Mouse (Mus musculus) embryonic facial prominence, embryonic 15.5 days (tissue): Measurements from ENCODE around the gene Vmn1r30. TPM values are rescaled to one million over a fixed set of nuclear protein-coding genes. Genes with fewer than 3 reads are reported as not detected.

Source experiments
- ATAC-seq: fragments of 200-750 bp; cut with Nextera tagmentation; 2 replicates; pipeline ENCODE4 v1.8.0; 2017; ENCODE audit warnings: low read depth, moderate TSS enrichment; ENCODE audit not compliant: insufficient number of reproducible peaks, low FRiP score, low TSS enrichment
- H3K27ac ChIP-seq: fragments of 300-500 bp; sonication (generic); replicated peaks from 2 replicates; pipeline ENCODE4 v1.5.1; 2015; ENCODE audit warnings: mild to moderate bottlenecking, inconsistent platforms
- H3K27me3 ChIP-seq: fragments of 300-500 bp; sonication (generic); 2 replicates; pipeline ENCODE4 v1.6.1; 2015; ENCODE audit warnings: inconsistent platforms
- H3K36me3 ChIP-seq: fragments of 300-500 bp; sonication (generic); 2 replicates; pipeline ENCODE4 v1.6.1; 2015; ENCODE audit warnings: mild to moderate bottlenecking, inconsistent platforms
- H3K4me1 ChIP-seq: fragments of 300-500 bp; sonication (generic); 2 replicates; pipeline ENCODE4 v1.6.1; 2015; ENCODE audit warnings: inconsistent platforms
- H3K4me2 ChIP-seq: fragments of 300-500 bp; sonication (generic); replicated peaks from 2 replicates; pipeline ENCODE4 v1.6.1; 2015; ENCODE audit warnings: mild to moderate bottlenecking, inconsistent platforms
- H3K4me3 ChIP-seq: fragments of 300-500 bp; sonication (generic); replicated peaks from 2 replicates; pipeline ENCODE4 v1.5.1; 2015; ENCODE audit warnings: mild to moderate bottlenecking, inconsistent platforms
- H3K9ac ChIP-seq: fragments of 300-500 bp; sonication (generic); 2 replicates; pipeline ENCODE4 v1.6.1; 2015; ENCODE audit warnings: inconsistent platforms
- H3K9me3 ChIP-seq: fragments of 300-500 bp; sonication (generic); replicated peaks from 2 replicates; pipeline ENCODE4 v1.6.1; 2016; ENCODE audit warnings: inconsistent platforms
- WGBS: fragments of 180-500 bp; shearing (Covaris S2); methylation state at CpG from one replicate; pipeline ENCODE4 v1.1.7; 2015; 5-methylcytosine and 5-hydroxymethylcytosine counted together
- polyA plus RNA-seq: library from polyadenylated mRNA; unstranded; fragments of >200 nt; fragmentation: Nextera tagmentation; extraction: Ambion mirVana; gene quantifications from 2 replicates; pipeline ENCODE4 v1.2.1, GENCODE M21; 2015

The Vmn1r30 gene
- not detected in 2 replicates for polyA plus RNA-seq

DNA sequence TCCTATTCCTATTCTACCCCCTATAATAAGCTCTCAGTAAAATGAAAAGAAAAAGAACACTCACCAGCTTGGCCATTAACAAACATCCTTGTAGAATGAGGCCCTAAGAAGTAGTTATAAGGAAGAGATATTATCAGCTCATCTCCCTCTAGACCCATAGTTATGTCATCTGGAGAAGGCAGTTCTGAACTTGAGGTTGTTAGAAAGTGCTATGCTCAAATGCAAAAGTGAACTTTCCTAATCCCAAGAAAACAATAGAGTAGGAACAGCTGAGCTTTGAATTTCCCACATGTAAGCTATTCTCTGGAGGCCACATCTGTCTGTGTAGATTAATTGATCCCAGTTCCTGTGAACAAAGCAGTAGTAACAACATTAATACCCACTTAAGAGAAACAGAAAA lies at the start of gene Vmn1r30:
Gene Vmn1r30, minus strand, starts transcription at position 101 of the 400 bp plus-strand sequence.
- ATAC-seq, result no peak

DNA sequence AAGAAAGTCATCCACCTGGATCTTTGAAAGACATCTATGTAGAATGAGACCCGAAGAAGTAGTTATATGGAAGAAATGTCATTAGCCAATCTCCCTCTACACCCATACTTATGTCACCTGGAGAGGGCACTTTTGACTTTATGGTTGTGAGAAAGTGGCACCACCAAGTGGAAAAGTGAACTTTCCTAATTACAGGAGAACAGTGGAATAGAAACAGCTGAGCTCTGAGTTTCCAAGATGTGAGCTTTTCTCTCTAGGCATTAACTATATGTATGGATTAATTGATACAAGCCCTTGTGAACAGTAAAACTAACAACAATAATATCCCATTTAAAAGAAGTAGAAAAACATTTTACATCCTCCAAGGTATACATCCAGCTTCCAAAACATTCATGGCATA lies 32.0 kb upstream of the Vmn1r30 start, which contains the start of gene Vmn1r31:
Gene Vmn1r31, minus strand, starts transcription at position 101 of the 400 bp plus-strand sequence.
- Histone ChIP-seq H3K27me3 (no peaks in the 10 kb centered on the region), H3K4me3 (no peak within 1 kb of the TSS), H3K9ac (no peak within 1 kb of the TSS), H3K27ac (no peak within 1 kb of the TSS), H3K9me3 (no peaks in the 10 kb centered on the region), H3K4me1 (no peaks in the 10 kb centered on the region), H3K36me3 (no peaks in the 10 kb centered on the region), H3K4me2 (no peak within 1 kb of the TSS)
- 86% methylated on average over 1 of the region's 1 CpGs for WGBS
- no peak for ATAC-seq

More for the DNA sequence above, at the start of gene Vmn1r30:
- no peak within 1 kb of the TSS for H3K9ac ChIP-seq
- H3K4me1 ChIP-seq, result no peaks in the 10 kb centered on the region
- H3K4me3 ChIP-seq, result no peak within 1 kb of the TSS
- H3K4me2 ChIP-seq, result no peak within 1 kb of the TSS
- H3K36me3 ChIP-seq, result no peaks in the 10 kb centered on the region
- no peaks in the 10 kb centered on the region for H3K27me3 ChIP-seq
- H3K27ac ChIP-seq, result no peak within 1 kb of the TSS
- H3K9me3 ChIP-seq, result no peaks in the 10 kb centered on the region

Other genes with a start within 250 kb of the Vmn1r30 start
- gene Vmn1r27, start 224.6 kb downstream of the Vmn1r30 start, polyA plus RNA-seq, result 0.12 TPM in 1 of 2 replicates, not detected in the other
- gene Vmn1r28, start 181.3 kb downstream of the Vmn1r30 start, polyA plus RNA-seq, result not detected in 2 replicates
- gene Vmn1r29, start 141.8 kb downstream of the Vmn1r30 start, polyA plus RNA-seq, result not detected in 2 replicates
- not detected in 2 replicates for gene Vmn1r31, start 31.9 kb upstream of the Vmn1r30 start, polyA plus RNA-seq
- gene Abcg2, start 141.1 kb upstream of the Vmn1r30 start, polyA plus RNA-seq, result 53.1 and 56.4 TPM in 2 replicates